Mouse (Mus musculus): ENCODE data around the gene Cdk14. TPM values are rescaled to one million over a fixed set of nuclear protein-coding genes. Genes with fewer than 3 reads are reported as not detected.

Cdk14 gene
- polyA plus RNA-seq, 1 experiment = 2.6 TPM

DNA sequence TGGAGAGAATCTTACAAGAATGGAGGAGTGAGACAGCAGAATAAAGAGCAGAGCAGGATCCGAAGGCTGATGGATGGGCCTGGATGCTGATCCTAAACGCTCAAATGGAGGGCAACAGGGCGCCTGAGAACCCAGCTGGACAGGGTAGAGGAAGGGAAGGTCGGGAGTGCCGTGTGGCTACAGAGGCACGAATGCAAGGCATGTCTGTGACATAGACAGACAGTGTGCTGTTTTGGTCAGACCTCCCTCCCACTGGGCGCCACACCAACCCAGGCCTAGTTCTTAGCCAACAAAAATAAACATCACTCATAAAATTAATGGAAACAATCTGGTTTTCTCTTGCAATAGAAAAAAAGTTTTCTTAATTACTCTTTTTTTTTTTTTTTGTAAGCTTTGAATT, 594.2 kb downstream of the Cdk14 start:
- Histone ChIP-seq H3K27me3 (replicated peaks; ENCODE audit: control insufficient read depth, insufficient read depth, low read length) (no peaks in the 10 kb centered on the region), H3K36me3 (ENCODE audit: control insufficient read depth, insufficient read depth, low read length) (no peaks in the 10 kb centered on the region), H3K4me3 (ENCODE audit: insufficient read depth, low read depth, low read length) (no peak overlapping the region), H3K4me1 (ENCODE audit: control insufficient read depth, insufficient read depth, low read length) (no peaks in the 10 kb centered on the region), H3K27ac (ENCODE audit: insufficient read depth, low read depth, low read length) (no peak overlapping the region)
- WGBS = 49% methylated on average over 7 of the region's 7 CpGs
- peak; percentile 66 for DNase-seq
- TF ChIP-seq POLR2A (IDR thresholded peaks at IDR 0.05; ENCODE audit: low read depth, low read length) (no peak), CTCF (conservative IDR thresholded peaks at IDR 0.05; ENCODE audit: insufficient read depth, insufficient read length, low read depth, low read length) (no peak)

DNA sequence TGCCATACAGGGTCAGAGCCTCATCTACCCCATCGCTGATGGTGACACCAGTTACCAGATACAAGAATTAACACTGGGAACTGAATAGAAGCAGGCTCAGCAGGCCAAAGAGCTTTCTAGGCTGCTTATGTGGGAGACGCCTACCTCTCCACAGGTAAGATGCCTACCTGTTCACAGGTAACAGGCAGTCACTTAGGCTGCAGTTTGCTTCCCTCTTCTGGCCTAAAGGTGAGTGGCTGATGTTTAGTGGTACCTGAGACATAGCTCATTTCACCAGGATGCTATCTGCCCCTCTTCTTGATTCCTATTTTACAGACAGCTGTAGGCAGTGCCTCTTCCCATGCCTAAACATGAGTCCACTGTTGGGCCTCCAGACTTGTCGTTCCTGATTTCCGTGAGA, 595.0 kb downstream of the Cdk14 start:
- TF ChIP-seq CTCF (conservative IDR thresholded peaks at IDR 0.05; ENCODE audit: insufficient read depth, insufficient read length, low read depth, low read length) = no peak; the same call in 1 of the 2 replicates
- TF ChIP-seq POLR2A (IDR thresholded peaks at IDR 0.05; ENCODE audit: low read depth, low read length) = no peak
- WGBS = 78% methylated on average over 4 of the region's 4 CpGs
- no peak for DNase-seq
- no peaks in the 10 kb centered on the region for H3K27me3 ChIP-seq (replicated peaks; ENCODE audit: control insufficient read depth, insufficient read depth, low read length)
- no peaks in the 10 kb centered on the region for H3K36me3 ChIP-seq (ENCODE audit: control insufficient read depth, insufficient read depth, low read length)
- H3K4me1 ChIP-seq (ENCODE audit: control insufficient read depth, insufficient read depth, low read length) = no peaks in the 10 kb centered on the region
- no peak overlapping the region for H3K27ac ChIP-seq (ENCODE audit: insufficient read depth, low read depth, low read length)
- H3K4me3 ChIP-seq (ENCODE audit: insufficient read depth, low read depth, low read length) = no peak overlapping the region

GRCm38 (mm10) chr5:4824171-4824570, 595.9 kb downstream of the Cdk14 start:
- H3K4me3 ChIP-seq (ENCODE audit: insufficient read depth, low read depth, low read length) = no peak overlapping the region
- H3K36me3 ChIP-seq (ENCODE audit: control insufficient read depth, insufficient read depth, low read length) = no peaks in the 10 kb centered on the region
- H3K27ac ChIP-seq (ENCODE audit: insufficient read depth, low read depth, low read length) = no peak overlapping the region
- WGBS = 46% methylated on average over 1 of the region's 1 CpGs
- H3K4me1 ChIP-seq (ENCODE audit: control insufficient read depth, insufficient read depth, low read length) = no peaks in the 10 kb centered on the region
- no peaks in the 10 kb centered on the region for H3K27me3 ChIP-seq (replicated peaks; ENCODE audit: control insufficient read depth, insufficient read depth, low read length)
- TF ChIP-seq CTCF (conservative IDR thresholded peaks at IDR 0.05; ENCODE audit: insufficient read depth, insufficient read length, low read depth, low read length) (no peak), POLR2A (IDR thresholded peaks at IDR 0.05; ENCODE audit: low read depth, low read length) (no peak)
- no peak for DNase-seq

DNA sequence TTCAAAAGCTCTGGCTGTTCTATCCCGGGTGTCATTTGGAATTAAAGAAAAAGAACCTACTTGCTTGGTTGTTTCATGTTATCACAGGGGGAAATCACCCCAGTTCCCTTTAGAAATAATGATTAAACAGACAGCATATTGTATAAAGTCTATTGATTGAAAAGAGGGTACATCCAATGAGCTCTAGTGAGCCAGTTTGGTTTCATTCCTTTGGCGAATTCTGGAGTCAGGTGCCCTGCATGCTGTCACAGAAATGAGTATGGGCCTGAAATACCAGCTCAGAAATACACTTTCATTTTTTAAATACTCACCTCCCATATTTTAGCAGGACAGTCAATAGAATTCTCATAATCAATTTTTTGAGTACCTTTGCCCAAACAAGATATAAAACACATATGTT, 598.1 kb downstream of the Cdk14 start:
- Histone ChIP-seq H3K4me1 (ENCODE audit: control insufficient read depth, insufficient read depth, low read length) (no peaks in the 10 kb centered on the region), H3K27ac (ENCODE audit: insufficient read depth, low read depth, low read length) (no peak overlapping the region), H3K36me3 (ENCODE audit: control insufficient read depth, insufficient read depth, low read length) (no peaks in the 10 kb centered on the region), H3K27me3 (replicated peaks; ENCODE audit: control insufficient read depth, insufficient read depth, low read length) (no peaks in the 10 kb centered on the region), H3K4me3 (ENCODE audit: insufficient read depth, low read depth, low read length) (no peak overlapping the region)
- no peak for DNase-seq
- WGBS = 45% methylated on average over 2 of the region's 2 CpGs
- TF ChIP-seq POLR2A (IDR thresholded peaks at IDR 0.05; ENCODE audit: low read depth, low read length) = no peak
- TF ChIP-seq CTCF (conservative IDR thresholded peaks at IDR 0.05; ENCODE audit: insufficient read depth, insufficient read length, low read depth, low read length) = no peak

DNA sequence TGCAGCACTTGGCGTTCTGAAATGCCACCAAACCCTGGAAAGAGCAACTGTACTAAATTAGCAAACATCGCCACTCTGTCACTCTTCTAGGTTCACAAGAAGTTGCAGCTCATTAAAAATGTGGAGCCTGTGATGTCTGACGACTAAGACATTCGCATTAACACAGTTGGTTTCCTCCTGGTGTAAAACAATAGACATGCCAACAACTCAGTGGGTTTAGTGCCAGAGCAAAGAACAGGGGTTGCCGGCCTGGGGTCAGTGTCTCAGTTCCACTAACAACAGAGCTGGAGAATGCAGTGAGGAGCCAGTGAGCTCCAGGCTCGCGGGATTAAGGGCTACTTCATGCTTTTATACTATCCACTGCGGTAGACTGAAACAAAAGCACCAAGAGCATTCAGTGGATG, 598.7 kb downstream of the Cdk14 start:
- DNase-seq = no peak
- 28% methylated on average over 8 of the region's 8 CpGs for WGBS
- no peaks in the 10 kb centered on the region for H3K27me3 ChIP-seq (replicated peaks; ENCODE audit: control insufficient read depth, insufficient read depth, low read length)
- H3K4me3 ChIP-seq (ENCODE audit: insufficient read depth, low read depth, low read length) = no peak overlapping the region
- no peak for TF ChIP-seq POLR2A (IDR thresholded peaks at IDR 0.05; ENCODE audit: low read depth, low read length)
- no peak for TF ChIP-seq CTCF (conservative IDR thresholded peaks at IDR 0.05; ENCODE audit: insufficient read depth, insufficient read length, low read depth, low read length)
- H3K27ac ChIP-seq (ENCODE audit: insufficient read depth, low read depth, low read length) = no peak overlapping the region
- H3K4me1 ChIP-seq (ENCODE audit: control insufficient read depth, insufficient read depth, low read length) = no peaks in the 10 kb centered on the region
- no peaks in the 10 kb centered on the region for H3K36me3 ChIP-seq (ENCODE audit: control insufficient read depth, insufficient read depth, low read length)

DNA sequence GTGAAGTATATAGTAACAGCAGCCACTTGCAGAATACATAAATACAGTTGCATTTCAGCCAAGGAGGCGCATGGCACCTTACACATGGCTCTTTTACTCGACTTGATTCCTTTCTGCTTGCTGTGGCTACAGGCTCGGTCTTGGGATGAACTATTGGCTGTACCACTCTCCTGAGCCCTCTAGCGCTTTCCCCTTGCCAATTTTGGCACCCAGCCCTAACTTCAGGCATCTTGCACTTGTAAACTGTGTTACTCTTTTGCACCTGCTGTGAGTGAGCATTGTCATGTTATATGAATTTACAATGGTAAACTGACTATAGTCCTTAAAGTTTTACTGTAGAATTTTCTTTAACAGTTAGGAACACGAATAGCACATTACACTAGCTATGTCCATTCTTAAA, 603.1 kb downstream of the Cdk14 start:
- Histone ChIP-seq H3K4me3 (ENCODE audit: insufficient read depth, low read depth, low read length) (no peak overlapping the region), H3K27ac (ENCODE audit: insufficient read depth, low read depth, low read length) (no peak overlapping the region), H3K36me3 (ENCODE audit: control insufficient read depth, insufficient read depth, low read length) (no peaks in the 10 kb centered on the region), H3K4me1 (ENCODE audit: control insufficient read depth, insufficient read depth, low read length) (no peaks in the 10 kb centered on the region), H3K27me3 (replicated peaks; ENCODE audit: control insufficient read depth, insufficient read depth, low read length) (no peaks in the 10 kb centered on the region)
- no peak for DNase-seq
- 81% methylated on average over 5 of the region's 5 CpGs for WGBS
- no peak for TF ChIP-seq CTCF (conservative IDR thresholded peaks at IDR 0.05; ENCODE audit: insufficient read depth, insufficient read length, low read depth, low read length)
- no peak for TF ChIP-seq POLR2A (IDR thresholded peaks at IDR 0.05; ENCODE audit: low read depth, low read length)

GRCm38 (mm10) chr5:4814465-4815204, 605.5 kb downstream of the Cdk14 start:
- Histone ChIP-seq H3K27ac (ENCODE audit: insufficient read depth, low read depth, low read length) (no peak overlapping the region), H3K27me3 (replicated peaks; ENCODE audit: control insufficient read depth, insufficient read depth, low read length) (no peaks in the 10 kb centered on the region), H3K4me3 (ENCODE audit: insufficient read depth, low read depth, low read length) (no peak overlapping the region), H3K4me1 (ENCODE audit: control insufficient read depth, insufficient read depth, low read length) (no peaks in the 10 kb centered on the region; the same call in 1 of the 2 replicates), H3K36me3 (ENCODE audit: control insufficient read depth, insufficient read depth, low read length) (no peaks in the 10 kb centered on the region)
- DNase-seq = no peak
- 94% methylated on average over 7 of the region's 7 CpGs for WGBS
- TF ChIP-seq CTCF (conservative IDR thresholded peaks at IDR 0.05; ENCODE audit: insufficient read depth, insufficient read length, low read depth, low read length) (no peak), POLR2A (IDR thresholded peaks at IDR 0.05; ENCODE audit: low read depth, low read length) (no peak)

Data from kidney, adult 2 months (tissue).